Mouse (Mus musculus) erythroblast, embryonic 14.5 days (primary cell): ENCODE results near the gene Serpinb3d.

ENCODE experiments used
- GATA1 ChIP-seq: IDR thresholded peaks from 2 replicates; pipeline ENCODE4 v1.6.1; 2012; ENCODE audit warnings: low read length, inconsistent platforms, mixed read lengths
- TAL1 ChIP-seq: IDR thresholded peaks from 3 replicates; pipeline ENCODE4 v1.6.1; 2012; ENCODE audit warnings: low read length, inconsistent platforms, mixed read lengths

GRCm38 (mm10) chr1:107052203-107052602, 31.1 kb downstream of the Serpinb3d start, which contains the start of gene Serpinb3a:
- no peak for TF ChIP-seq GATA1
- no peak for TF ChIP-seq TAL1
